Mouse (Mus musculus) frontal cortex, postnatal 10 days (tissue): ENCODE data around the gene Limk1.
"Not testable (repeated sequence)": the region's sequence is repeated elsewhere in the genome, so short reads cannot be mapped to it uniquely, and the experiment has no call there.

ENCODE experiments used
- DNase-seq, 2 experiments: peaks; one replicate each; pipeline ENCODE4 v3.0.0; 2022; ENCODE audit warnings: low spot score in 2 of 2, mixed read lengths in 1 of 2

The Limk1 gene

GRCm38 (mm10) chr5:134677491-134677890 is 10.9 kb downstream of the Limk1 start:
- DNase-seq, result no peak

DNA sequence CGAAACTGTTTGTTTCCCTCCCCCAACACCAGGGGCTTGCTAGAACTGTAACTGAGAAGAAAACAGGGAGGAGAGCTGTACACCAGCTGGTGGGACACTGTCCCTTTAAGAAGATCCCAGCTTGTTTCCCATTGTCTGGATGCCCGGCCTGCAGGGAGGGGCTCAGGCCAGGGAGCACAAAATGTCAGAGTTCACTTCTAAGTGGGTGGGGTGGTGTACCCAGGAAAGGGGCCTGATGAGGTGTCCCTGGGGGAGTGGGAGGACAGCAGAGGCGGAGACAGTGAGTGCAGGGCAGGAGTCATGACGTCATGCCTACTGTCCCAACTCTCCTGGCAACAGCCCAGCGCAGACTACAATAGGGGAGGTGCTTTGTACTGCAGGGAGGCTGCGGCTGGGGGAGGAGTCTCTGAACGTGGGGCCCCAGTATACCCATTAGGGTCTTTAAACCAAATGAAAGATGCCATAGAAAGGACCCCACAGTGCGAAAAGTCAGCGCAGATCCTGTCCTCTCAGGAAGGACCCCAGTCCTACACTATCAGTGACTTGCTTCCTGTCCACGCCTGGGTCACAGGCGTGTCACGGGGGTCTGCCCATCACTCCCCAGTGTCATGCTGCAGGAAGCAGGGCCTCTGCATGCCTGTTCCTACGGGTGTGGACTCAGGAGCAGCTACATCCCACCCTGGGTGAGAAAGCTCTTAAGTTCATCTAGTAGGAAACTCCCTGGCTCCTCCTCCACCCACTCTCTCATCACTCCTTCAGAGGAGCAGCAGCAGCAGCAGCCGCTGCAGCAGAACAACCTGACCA is 12.2 kb downstream of the Limk1 start:
- peak; percentile 47 to 50 for DNase-seq

- DNase-seq, result no peak
Observed at GRCm38 (mm10) chr5:134674977-134675376, 13.4 kb downstream of the Limk1 start.

- DNase-seq, result no peak
Observed at GRCm38 (mm10) chr5:134672611-134673010, 15.8 kb downstream of the Limk1 start.

GRCm38 (mm10) chr5:134672198-134672516 is 16.2 kb downstream of the Limk1 start:
- no peak for DNase-seq

- no peak for DNase-seq
Observed at GRCm38 (mm10) chr5:134671335-134672197, 16.8 kb downstream of the Limk1 start.

DNA sequence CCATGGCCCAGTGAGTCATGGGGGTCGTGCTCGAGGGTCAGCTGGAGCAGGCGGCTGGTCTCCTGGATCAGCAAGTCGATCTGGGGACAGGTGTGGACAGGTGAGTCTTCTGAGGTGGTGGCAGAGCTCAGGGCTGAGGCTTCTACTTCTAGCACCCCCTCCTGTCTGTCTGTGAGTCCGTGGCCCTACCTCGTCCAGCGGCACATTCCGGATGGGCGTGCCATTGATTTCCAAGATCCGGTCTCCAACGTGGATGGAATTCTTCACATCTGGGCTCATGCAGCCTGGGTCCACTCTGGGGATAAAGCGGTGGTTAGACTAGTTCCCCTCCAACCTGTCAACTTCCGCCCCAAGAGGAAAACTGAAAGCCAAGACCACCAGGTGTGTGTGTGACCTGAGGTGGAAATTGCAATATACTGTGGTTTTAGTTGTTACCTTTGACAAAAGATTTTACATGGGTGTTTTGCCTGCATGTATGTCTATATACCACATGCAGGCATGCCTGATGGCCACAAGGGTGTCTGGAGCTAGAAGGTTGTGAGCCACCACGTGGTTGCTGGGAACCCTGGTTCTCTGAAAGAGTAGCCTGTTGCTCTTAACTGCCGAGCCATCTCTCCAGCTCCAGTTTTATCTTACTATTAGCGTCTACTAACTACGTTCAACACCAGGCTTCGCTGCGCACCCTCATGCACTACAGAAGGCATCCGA is 19.2 kb downstream of the Limk1 start:
- no peak for DNase-seq

DNA sequence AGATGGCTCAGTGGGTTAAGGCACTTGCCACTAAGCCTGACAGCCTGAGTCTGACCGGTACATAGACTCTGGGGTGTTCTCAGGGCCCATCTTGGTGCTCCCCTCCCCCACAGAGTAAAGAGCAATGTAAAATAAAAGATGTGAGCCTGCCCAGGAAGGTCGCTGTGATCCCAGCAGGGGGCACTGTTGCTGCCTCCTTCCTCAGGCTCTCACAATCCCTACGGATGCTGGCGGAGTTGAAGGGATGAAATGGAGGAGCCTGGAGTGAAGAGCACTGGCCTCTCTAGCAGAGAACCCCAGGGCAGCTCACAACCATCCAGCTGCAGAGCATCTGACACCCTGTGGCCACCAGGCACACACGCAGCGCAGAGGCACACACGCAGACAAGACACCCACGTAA is 19.9 kb downstream of the Limk1 start:
- DNase-seq, result no peak

DNA sequence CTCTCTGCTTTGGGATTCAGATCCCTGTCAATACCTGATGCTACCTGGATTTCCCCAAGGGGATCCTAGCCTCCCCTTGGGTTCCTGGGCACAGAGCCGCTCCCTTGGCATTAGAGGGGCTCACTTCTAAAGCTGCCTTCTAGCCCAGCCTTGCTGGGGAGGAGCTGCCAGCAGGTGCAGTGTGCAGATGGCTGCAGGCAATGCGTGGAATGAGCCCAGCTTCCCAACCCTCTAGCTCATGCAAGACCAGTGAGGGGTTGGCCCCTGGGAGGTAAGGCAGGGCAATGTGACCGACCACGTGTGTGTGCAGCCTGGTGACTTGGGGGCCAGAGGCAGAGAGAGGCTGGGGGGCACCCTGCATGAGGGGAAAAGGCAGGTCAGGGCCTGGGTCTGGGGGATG is 31.7 kb downstream of the Limk1 start:
- no peak for DNase-seq

DNA sequence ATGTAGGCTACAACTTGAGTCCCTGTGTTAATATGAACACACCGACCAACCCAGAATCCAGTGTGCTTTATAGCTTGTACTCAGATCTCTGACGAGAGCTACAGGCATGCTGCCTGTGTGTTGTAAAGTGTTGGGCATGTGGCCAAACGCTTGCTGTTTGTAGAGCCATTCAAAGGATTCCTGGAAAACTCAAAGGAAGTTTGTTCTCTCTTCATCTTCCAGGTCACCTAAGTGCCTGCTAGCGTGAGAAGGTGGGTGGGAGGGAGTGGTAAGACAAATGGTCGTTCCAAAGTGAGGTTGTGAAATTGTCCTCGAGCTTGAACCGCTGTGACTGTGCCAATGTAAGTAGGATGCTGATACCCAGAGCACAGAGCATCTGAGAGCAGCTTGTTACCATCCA is 36.4 kb downstream of the Limk1 start:
- DNase-seq, result no peak

DNA sequence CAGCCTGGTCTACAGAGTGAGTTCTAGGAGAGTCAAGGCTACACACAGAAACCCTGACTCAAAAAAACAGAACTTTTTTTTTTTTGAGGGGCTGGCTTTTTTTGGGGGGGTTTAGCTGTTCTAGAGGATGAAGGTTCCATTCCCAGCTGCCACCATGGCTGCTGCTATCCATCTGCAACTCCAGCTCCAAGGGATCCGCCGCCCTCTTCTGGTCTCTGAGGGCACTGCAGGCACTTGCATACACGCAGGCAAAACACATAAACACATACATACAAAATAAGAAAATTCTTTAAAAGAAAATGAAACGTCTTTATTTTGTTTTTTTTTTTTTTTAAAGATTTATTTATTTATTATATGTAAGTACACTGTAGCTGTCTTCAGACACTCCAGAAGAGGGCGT is 37.5 kb downstream of the Limk1 start:
- no peak for DNase-seq

GRCm38 (mm10) chr5:134648976-134649375 is 39.4 kb downstream of the Limk1 start:
- DNase-seq, result not testable (repeated sequence)

- DNase-seq, result no peak
Observed at GRCm38 (mm10) chr5:134647394-134647793, 41.0 kb downstream of the Limk1 start.

- no peak for DNase-seq
Observed at GRCm38 (mm10) chr5:134646461-134646860, 41.9 kb downstream of the Limk1 start.

- DNase-seq, result no peak
Observed at GRCm38 (mm10) chr5:134644643-134645118, 43.7 kb downstream of the Limk1 start.

DNA sequence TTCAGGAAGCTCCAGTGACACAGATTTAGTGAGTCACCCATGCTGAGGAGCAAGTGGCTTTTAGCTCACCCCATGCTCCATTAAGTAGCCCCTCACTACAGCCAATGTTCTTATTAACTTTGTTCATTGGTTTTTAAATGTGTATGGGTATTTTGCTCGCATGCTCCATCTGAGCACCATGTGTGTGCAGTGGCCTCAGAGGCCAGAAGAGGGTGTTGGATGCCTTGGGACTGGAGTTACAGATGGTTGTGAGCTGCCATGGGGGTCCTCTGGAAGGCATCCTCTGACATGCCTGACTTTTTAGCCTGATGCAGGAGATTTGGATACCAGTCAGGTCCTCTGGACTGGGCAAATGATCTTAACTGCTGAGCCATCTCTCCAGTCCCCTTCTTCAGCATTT is 44.3 kb downstream of the Limk1 start:
- no peak for DNase-seq

DNA sequence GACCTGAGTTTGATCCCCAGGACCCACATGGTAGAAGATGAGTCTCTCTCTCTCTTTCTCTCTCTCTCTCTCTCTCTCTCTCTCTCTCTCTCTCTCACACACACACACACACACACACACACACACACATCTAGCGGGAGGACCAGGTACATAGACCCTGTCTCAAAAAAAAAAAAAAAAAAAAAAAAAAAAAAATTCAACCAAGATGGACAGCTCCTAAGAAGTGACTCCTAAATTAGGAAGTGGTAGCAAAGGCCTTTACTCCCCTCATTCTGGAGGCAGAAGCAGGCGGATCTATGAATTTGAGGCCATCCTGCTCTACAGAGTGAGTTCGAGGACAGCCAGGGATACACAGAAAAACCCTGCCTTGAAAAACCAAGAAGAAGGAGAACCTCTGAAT is 48.0 kb downstream of the Limk1 start:
- DNase-seq, result no peak

GRCm38 (mm10) chr5:134639269-134639682 is 49.1 kb downstream of the Limk1 start, which contains the start of gene Eif4h:
Gene Eif4h, minus strand, starts transcription at chr5:134639490.
- DNase-seq, result peak; percentile 94 to 96

DNA sequence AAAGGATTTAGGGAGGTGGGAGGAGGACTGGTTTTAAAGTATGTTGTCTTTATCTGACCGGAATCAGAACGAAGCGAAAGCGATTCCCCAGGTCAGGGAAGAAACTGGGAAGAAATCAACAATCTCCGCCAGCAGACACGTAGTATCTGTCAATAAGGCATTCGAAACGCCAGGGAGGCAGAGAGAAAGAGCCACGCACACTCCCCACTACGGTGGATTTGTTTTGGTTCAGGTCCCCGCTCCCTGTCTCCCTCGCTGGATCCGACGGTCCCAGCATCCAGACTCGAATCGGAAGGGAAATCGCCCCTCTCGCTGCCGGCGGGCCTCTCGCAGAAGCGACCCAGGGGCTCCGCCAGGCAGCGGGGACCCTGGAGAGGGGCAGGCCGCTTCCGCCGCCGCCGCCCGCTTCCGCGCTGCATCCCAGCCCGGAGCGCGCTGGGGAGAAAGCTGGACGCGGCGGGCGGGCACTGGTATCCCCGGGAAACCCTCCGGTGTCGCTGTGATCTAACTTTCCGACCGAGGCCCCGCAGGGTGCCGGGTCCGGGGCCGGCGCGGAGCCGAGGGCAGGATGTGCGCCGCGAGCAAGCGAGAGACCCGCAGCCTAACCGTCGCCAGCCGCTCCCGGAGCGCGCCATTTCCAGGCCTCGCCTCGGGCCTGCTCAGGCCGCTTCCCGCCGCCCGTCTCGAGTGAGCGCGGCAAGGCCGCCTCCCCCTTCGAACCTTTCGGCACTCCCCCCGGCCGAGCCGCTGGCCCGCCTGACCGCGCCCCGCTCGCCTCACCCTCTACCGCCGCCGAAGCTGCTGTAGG is 49.7 kb downstream of the Limk1 start:
- peak in 1 of 2 experiments; percentile 29 for DNase-seq

DNA sequence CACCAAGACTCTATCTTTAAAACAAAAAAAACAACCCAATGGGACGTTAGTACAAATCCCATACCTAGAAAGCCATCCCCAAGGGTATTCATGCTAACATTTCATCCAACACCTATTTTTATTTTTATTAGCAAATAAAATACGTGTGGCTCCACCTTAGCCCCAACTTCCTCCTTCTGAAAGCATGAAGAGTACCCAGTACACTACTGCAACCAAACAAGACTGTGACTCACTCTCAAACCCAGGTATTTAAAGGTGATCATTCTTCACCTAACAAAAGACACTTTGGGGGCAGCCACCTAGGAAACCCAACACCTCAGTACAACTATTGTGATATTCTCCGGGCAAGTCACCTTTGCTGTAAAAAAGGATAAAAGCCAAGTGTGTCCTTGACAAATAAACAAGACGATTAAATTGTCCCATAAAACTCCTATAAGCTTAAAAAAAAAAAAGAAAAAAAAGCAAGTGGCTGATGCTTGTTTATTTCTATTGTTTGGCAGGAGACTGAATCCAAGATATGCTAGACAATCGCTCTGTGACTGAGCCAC is 50.5 kb downstream of the Limk1 start:
- DNase-seq, result no peak

GRCm38 (mm10) chr5:134632841-134633240 is 55.6 kb downstream of the Limk1 start:
- no peak for DNase-seq
